Mouse (Mus musculus): ENCODE measurements around the gene Mrrf.

Mrrf gene

DNA sequence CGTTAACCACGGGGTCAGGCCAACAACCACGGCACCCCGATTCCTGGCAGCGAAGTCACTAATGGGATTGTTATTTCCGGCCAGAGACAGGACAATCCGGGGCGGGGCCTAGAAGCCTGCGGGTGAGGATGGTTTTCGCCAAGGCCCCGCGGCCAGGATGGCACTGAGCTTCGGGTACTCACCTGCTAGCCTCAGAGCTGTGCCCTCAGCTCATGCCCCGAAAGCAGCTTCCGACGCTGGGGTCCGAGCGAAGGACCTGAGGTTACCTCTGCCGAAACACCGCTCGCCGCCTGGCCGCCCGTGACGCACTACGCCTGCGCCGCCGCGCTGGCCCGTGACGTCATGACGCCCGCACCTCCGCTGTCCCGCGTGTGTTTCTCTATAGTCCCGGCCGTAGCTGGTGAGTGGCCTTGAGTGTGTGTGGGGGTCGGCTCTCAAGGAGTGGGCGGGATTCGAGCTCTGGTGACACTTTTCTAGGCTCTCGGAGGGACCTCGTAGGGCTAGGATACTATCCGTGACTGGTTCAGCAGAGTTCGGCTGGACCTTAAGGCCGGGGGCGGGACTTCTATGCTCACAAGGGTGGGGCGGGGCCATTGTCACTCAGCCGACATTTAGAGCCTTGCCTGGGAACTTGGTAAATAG, at the start of gene Mrrf, which contains the start of gene Rbm18:
Gene Mrrf, plus strand, starts transcription at position 90 of the 642 bp plus-strand sequence.
Gene Rbm18, minus strand, starts transcription at position 474 of the 642 bp plus-strand sequence.
- DNase-seq (ENCODE audit: low spot score), result peak; percentile 92

DNA sequence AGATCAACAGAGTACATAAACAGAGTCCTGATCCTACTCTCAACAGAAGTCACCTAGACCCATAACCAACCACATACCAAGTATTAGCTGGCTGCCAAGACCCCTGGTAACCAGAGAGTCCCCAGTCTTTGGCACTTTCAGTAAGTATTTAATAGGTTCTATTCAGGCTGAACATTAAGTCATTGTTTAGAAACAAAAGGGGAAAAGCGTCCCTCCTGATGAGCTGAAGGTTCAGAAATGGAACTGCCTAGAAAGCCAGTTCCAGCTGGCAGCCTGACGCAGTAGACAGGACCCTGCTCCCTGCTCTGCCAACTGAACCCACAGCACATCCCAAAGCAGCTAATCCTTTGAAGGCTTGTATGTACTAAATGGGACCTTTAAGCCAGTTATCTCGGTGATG, 47.0 kb upstream of the Mrrf start:
- no peak for DNase-seq (ENCODE audit: low spot score)

DNA sequence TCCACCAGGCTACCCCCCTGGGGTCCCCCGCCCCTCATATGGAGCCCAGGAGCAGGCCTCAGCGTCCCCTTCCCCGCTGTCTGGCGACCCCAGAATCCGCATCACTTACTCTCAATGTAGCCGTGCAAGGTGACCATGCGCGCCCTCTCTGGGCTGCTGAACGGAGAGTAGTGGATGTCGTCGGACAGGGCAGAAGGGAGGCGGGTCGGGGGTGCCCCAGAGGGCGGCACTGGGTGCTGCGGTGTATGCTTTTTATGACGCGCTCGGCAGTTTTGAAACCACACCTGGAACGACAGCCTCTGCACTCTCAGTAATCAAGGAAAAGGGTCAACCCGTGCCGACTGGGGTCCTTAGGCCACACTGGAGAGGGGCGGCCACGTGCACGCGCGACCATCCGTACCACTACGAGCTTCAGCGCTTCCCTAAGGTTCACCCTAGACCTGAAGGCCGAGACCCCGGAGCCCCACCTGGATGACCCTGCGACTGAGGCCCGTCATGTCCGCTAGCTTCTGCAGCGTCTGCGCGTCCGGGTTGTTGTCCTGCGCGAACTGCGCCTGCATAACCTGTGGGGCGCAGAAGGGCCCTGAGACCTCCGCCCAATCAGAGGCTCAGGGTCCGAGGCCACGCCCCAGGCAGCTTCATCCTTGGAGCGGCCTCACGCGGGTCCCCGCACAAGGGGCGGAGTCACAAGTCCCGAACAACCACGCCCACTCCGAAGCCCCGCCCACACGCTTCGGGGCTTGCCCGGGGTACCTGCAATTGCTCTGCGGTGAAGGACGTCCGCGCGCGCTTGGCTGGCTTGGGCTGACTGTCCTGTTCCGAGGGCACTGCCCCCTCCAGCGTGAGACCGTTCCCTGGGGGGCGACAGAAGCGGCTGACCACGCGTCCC, 45.1 kb upstream of the Mrrf start:
- DNase-seq (ENCODE audit: low spot score), result no peak

DNA sequence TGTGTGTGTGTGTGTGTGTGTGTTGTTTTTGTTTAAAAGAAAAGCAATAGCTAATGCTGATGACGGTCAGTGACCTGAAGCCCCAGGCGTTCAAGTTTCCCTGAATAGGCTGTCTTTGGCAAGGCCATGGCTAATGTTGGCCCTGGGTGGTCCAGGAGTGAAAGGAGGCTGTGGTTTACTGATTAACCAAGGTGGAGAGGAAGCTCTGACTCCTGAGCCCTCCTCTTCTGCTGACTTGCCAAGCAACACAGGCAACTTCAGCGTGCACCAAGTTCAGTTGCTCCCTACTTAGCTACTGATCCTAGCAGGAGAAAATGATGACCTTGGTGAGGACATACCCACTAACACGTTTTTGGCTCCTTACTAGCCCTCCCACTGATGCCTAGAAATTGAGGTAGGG, 43.4 kb upstream of the Mrrf start:
- DNase-seq (ENCODE audit: low spot score), result no peak

DNA sequence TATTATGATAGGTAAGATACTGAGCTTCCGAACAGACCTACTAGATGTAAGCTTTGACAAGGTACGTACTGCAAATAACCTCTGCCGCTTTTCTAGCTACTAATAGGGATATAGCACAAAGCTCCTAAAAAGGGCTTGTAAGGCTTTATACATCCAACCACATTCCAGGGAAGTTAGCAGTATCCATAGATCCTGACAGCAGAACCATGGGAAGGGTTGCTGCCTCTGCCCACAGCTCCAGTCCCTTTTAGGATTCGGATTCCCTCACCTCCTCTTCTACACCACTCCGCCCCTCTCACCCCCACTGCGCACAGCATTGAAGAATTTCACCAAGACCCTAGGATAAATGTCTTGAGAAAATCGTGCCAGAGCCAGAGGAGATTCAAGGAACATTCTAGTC, 42.9 kb upstream of the Mrrf start:
- no peak for DNase-seq (ENCODE audit: low spot score)

DNA sequence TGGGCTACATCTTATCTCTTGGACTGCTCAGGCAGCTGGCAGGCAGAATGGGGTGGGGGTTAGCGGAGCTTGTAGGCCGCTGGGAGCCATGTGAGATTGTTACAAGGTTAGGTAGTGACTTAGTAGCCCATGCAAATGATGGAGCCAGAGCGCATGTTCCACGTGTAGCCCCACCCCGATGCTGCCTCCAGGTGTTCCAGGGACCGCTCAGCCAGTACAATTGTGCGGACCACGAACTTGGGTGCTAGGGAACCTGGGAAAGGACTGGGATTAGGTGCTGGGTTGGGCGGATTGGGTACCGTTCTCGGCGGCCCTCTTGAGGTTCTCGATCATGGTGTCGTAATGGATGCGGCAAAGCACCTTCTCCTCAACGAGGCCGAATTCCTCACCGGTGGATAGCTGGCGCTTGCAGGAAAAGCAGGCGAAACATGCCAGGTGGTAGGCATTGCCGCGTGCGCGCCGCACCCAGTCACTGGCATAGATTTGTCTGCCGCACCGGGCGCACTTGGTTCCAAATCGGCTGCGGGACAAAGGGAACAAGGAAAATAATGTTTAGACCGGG, 42.2 kb upstream of the Mrrf start:
- DNase-seq (ENCODE audit: low spot score), result no peak

DNA sequence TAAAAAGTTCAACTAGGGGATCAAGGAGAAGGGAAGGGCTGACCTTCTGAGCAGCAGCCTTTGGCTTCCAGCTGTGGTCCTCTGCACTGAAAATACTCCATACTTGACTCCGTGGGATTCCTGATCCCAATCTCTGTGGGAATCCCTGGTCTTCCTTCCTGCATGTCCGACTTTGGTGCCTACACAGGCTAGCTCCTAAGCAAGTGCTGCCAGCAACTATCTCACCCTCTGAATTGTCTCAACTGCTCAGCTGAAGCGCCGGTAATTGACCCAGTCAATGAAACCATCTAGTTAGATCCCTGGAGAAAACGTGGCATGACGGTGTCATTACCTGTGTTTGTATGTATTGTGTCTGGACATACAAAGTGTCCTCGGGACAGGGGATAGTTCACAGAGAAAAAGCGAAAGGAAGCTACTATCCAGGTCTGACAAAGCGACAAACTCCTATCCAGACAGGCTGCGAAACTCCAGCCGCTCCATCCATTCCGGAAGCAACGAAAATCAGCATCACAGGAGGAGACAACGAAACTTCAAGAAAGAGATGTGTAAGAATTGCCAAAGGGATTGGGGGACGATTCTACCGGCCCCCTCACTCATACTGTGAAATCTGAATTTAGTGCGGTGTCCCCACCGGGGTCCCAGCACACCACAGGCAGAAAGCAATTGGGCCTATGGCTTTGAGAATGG, 38.9 kb upstream of the Mrrf start:
- no peak for DNase-seq (ENCODE audit: low spot score)

DNA sequence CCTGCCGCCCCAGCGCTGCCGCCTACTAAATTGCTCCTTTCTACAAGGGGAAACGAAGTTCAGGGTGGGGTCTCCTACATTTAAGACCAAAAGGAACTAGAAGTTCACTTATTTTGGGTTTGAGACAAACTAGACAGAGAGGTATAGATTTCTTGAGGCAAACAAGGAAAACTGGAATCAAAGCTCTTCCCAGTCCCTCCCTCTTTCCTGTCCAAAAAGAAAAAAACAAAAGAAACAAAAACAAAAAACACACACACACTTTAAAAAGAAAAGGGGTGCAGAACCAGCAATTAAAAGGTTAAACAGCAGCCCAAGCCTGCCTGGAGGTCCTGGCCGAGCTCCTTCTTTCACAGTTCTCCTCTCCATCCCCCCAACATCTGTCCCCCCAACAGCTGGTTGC, 38.2 kb upstream of the Mrrf start:
- DNase-seq (ENCODE audit: low spot score), result no peak

DNA sequence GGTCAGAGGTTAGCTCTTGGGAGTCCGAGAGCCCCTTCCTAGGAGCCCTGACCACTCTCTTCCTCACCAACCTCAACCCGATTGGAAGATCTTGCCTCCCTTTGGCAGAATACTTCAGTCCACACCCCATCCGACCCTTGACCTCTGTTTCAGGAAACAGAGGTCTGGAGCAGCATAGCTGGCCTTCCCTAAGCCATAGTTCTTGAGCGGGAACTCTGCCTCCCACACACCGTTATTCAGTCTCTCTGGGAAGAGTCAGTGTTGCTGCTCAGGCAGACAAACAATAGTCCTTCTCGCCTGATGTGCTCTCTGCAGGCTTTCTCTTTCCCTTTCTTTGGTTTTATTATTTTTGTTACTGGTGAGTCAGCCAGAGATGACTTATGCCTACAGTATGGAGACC, 36.5 kb upstream of the Mrrf start:
- no peak for DNase-seq (ENCODE audit: low spot score)

DNA sequence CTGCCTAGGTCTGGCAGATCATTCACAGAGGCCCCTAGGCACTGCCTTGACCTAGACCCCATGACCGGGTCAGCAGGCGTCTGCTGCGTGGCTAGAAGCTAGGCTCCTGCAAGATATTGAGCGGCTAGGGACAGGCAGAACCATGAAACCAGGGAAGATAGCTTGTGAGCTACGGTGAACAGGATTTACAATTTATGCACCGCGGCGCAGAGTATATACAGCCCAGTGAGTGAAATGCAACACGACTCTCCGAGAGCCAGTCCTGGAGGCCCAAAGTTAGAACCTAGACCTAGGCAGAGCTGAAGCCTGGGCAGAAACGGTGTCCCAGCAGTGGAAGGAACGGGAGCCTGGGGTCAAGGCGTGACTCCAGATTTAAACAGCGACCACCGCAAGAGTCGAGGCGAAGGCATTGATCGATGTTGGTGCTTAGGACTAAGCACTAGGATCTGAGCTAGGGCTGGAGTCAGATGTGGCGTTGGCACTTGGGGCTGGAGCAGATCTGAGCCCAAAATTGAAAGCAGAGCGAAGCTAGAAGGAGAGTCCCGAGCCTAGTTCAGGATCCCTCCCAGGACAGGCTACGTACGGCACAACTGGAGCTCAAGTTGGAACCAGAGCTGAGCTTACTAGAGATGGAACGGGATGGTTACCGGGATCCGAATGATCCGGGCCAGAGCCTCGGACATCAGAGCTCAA, 34.2 kb upstream of the Mrrf start:
- DNase-seq (ENCODE audit: low spot score), result no peak

DNA sequence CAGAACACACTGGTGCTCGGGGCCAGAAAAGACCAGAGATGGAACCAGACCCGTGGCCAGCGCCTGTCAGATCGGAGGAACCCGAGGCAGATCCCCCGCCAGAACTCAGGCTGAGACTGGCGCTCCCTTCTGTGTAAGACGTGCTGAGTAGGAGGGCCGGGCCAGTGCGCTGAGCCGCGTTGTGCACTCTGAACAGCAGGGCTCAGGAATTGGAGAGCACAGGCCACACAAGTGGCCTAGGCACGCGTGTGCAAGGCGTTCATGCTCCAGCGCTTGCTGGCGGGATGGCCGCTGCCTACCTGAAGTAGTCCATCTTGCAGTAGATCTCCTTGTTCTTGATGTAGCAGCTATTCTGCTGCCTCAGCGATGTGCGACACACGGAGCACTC, 33.6 kb upstream of the Mrrf start:
- no peak for DNase-seq (ENCODE audit: low spot score)

DNA sequence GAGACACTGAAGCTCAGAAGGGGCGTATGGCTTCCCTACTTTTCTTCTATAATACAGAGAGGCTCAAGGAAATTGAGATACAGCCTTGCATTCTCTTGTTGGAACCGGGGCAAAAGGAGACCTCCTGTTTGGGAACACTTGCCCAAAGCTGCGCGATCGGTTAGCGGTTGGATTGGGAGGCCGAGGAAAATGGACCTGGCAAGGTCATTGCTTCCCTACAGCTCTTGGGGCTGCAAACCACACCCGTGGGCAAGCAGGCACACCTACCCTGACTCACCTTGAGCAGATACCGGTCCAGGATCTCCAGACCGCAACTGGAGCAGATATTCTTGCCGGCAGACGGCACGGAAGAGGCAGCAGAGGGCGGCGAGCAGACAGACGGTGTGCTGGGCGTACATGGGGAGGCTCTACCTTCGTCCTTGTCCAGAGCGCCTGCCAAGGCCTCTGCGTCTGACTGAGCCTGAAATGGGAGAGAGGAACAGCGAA, 33.1 kb upstream of the Mrrf start:
- no peak for DNase-seq (ENCODE audit: low spot score)

DNA sequence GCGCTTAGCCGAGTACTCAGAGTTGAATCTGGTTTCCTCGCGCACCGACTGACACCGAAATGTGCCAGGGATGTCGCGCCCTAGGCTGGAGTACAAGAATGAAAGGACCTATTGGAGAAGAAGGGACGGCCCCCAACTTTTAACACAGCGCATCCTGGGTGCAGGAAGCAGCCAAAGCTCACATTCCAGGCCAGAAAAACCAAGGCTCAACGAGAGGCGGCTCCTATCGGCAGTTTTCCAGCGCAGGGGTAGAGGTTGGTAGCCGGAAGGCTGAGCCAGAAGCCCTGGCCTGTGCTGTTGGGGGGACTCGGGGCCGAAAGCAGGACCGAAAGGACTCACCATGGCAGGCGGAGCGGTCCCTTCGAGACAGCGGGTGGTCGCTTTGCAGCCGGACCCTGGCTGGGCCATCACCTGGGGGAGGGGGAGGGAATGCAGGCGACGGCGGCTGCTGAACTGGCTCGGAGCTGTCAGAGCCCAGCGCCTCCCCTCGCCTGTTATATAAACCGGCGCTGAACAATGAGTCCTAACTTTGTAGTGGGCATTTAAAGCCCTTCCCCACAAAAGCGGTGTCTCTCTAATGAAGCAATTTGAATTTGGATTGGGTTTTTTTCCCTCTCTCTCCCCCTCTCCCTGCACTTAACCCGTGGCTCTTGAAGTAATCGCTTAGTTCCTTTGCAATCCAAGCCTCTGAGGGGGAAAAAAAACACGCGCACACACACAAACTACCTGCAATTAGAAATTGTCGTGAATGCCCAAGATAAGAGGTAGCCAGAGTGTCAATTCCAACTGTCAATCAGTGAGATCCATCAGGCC, 32.4 kb upstream of the Mrrf start:
- DNase-seq (ENCODE audit: low spot score), result no peak

DNA sequence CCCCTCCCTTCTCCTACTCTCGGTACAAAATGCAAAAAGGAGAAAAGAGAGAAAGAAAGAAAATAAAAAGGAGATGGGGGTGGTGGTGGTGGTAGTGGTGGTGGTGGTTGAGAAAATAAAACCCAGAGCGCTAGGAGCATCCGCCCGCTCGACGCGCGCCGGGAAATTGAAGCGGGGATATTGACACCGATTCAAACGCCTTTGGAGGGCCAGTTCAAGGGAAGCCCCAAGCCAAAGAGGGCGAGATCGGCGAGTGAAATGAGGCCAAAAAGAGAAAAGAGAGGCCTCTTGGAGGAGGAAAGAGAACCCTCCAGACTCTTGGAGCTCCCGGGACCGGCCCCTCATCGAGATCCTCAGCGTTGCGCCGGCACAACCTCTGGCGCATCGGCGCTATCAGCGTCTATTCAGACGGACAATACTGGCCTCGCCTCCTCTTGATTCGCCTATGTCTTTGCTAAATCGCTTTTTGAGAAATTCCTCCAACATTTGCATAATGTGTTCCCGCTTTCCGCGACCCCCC, 31.7 kb upstream of the Mrrf start:
- DNase-seq (ENCODE audit: low spot score), result no peak

DNA sequence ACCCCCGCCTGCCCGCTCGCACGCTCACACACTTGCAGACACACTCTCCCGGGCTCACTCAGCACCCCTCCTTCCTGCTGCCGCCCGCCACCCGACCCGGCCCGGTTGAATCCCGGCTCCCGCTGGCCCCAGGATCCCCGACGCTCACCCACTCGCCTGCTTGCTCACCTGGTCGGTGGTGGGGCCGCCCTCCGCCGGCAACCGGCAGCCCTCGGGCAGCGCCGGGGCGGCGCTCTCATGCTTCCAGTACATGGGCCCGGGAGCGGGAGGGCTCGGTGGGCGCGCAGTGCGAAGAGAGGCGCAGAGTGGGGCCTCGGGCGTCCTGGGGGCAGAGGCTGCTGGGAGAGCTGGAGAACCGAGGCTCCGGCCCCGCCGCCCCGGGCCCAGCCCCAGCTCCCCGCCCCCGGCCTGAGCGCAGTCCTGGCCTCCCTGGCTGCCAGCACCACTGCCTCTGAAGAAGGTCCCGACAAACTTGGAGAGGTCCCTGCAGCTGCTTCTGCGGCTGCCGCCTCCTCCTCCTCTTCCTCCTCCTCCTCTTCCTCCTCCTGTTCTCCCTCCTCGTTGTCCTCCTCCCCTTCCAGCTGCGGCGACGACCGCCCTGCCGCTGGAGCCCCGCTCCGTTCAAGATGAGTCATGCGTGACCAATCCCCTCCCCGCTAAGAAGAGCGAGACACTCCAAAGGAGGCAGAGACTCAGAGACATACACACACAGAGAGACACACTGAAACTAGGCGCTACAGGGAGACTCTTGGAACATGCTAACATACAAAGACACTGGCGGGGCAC, 31.0 kb upstream of the Mrrf start, which contains the start of gene Lhx6:
Gene Lhx6, minus strand, starts transcription at position 453 of the 786 bp plus-strand sequence.
- no peak for DNase-seq (ENCODE audit: low spot score)

DNA sequence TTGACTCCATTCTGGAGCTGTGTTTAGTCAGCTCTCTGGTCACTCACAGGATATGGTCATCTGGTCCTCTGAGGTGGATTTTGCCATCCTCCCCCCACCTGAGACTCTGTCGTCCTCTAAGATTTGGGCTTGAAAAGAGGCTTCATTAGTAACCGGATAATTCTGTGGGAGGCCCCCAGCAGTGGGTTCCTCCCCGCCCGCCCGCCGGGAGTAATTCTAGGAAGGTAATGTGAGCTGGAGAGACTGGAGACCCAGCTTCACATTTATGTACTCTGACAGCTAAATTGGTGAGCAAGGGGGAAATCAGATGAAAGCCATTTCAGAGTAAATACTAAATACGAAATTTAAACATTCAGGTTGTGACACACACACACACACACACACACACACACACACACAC, 27.6 kb upstream of the Mrrf start:
- no peak for DNase-seq (ENCODE audit: low spot score)

DNA sequence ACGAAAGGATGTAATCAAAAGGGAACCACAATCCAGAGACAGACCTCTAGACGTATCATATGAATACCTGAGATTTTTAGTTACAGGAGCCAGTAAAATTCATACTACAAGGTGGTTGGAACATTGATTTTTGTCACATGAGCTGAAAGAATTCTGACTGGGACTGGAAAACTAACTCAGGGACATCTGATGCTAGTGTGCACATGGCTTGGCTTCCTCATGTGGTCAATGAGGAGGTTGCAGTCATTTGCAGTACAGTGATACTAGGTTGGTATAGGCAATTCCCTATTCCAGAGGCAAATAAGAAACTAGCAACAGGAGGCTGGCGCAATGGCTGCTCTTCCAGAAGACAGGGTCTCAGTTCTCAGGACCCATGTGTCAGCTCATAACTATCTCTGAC, 23.6 kb upstream of the Mrrf start:
- no peak for DNase-seq (ENCODE audit: low spot score)

DNA sequence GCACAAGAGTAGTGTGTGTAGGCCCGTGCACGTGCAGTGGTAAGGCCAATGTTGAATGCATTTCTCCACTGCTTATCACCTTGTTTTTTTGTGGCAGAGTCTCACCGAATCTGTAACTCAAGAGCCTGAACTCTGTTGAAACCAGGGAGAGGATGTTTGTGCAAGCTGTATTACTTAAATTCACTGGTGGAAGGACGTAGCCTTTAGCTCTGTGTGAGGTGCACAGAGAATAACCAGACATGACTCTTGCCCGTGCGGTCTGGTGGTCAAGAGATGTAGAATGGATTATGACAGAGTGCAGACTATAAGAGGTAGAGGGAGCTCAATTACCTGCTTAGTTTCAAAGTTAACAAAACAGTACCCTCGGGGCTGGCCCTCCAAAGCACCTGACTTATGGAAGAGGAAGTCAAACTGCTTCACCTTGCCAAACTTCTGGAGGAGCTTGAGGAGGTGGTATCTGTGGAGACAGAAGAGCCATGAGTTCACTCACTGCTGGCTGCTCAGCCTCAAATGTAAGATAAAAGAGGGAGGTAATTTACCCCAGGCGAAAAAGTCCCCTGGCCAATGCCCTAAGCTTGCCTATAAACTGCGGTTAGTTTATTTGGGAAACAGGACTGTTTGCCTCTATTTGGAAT, 9.3 kb upstream of the Mrrf start:
- DNase-seq (ENCODE audit: low spot score), result no peak

DNA sequence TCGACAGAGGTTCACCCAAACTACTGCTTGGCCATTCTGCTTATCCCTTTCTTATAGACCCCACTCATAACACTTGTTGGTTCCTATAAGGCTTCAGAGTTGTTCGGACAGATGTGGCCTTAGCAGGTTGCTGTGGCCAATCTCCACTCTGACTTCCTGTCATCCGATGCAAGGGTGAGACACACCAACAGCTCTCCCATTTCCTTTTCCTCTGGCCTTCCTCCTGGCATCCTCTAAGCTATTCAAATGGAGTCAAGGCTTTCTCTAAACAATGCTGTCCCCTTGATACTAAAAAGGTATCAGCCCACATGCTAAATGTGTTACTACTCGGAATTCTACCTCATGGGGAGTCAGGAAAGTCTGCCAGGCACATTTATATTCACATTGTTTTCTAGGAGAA, 8.2 kb upstream of the Mrrf start:
- no peak for DNase-seq (ENCODE audit: low spot score)
